Mouse (Mus musculus) limb, embryonic 14.5 days (tissue): Measurements from ENCODE around the gene Lgr5. TPM values are rescaled to one million over a fixed set of nuclear protein-coding genes. Genes with fewer than 3 reads are reported as not detected.
A peak's percentile ranks its signal among the peaks of the same experiment; 100 is the strongest.

Experiments used
- ATAC-seq: fragments of 200-750 bp; cut with Nextera tagmentation; 2 replicates; pipeline ENCODE4 v1.8.0; 2017; ENCODE audit warnings: low read depth, moderate number of reproducible peaks, moderate TSS enrichment; ENCODE audit not compliant: low FRiP score
- DNase-seq: peaks from one replicate; pipeline ENCODE4 v3.0.0-alpha.2; 2015; ENCODE audit warnings: low spot score
- H3K27ac ChIP-seq: fragments of 300-500 bp; sonication (generic); replicated peaks from 2 replicates; pipeline ENCODE4 v1.5.1; 2014; ENCODE audit warnings: low read depth, mild to moderate bottlenecking, low read length, moderate library complexity, mixed read lengths
- H3K27me3 ChIP-seq: fragments of 300-500 bp; sonication (generic); 2 replicates; pipeline ENCODE4 v1.6.1; 2014; ENCODE audit warnings: low read length, mixed read lengths; ENCODE audit not compliant: control insufficient read depth, insufficient read depth
- H3K36me3 ChIP-seq: fragments of 300-500 bp; sonication (generic); 2 replicates; pipeline ENCODE4 v1.6.1; 2014; ENCODE audit warnings: mild to moderate bottlenecking, low read length, moderate library complexity, mixed read lengths; ENCODE audit not compliant: control insufficient read depth, insufficient read depth
- H3K4me1 ChIP-seq: fragments of 300-500 bp; sonication (generic); 2 replicates; pipeline ENCODE4 v1.6.1; 2014; ENCODE audit warnings: antibody characterized with exemption, low read length, mixed read lengths; ENCODE audit not compliant: control insufficient read depth, insufficient read depth
- H3K4me2 ChIP-seq: fragments of 300-500 bp; sonication (generic); replicated peaks from 2 replicates; pipeline ENCODE4 v1.6.1; 2014; ENCODE audit warnings: low read depth, mild to moderate bottlenecking, low read length, moderate library complexity; ENCODE audit not compliant: severe bottlenecking
- H3K4me3 ChIP-seq: fragments of 300-500 bp; sonication (generic); replicated peaks from 2 replicates; pipeline ENCODE4 v1.5.1; 2014; ENCODE audit warnings: low read length
- H3K9ac ChIP-seq: fragments of 300-500 bp; sonication (generic); 2 replicates; pipeline ENCODE4 v1.6.1; 2014; ENCODE audit warnings: mild to moderate bottlenecking, low read depth, low read length, moderate library complexity; ENCODE audit not compliant: severe bottlenecking
- H3K9me3 ChIP-seq: fragments of 300-500 bp; sonication (generic); 2 replicates; pipeline ENCODE4 v1.6.1; 2016; ENCODE audit warnings: low read length; ENCODE audit not compliant: control insufficient read depth
- POLR2A ChIP-seq: fragments of 200-500 bp; IDR thresholded peaks from 2 replicates; pipeline ENCODE4 v1.8.0; 2012; ENCODE audit warnings: inconsistent platforms, mild to moderate bottlenecking, moderate library complexity, borderline replicate concordance; ENCODE audit not compliant: insufficient read depth, insufficient read length; ENCODE audit errors: extremely low read depth
- WGBS: fragments of 180-500 bp; shearing (Covaris S2); extraction: QIAGEN DNeasy Blood & Tissue Kit; methylation state at CpG from one replicate; pipeline ENCODE4 v1.1.7; 2014; 5-methylcytosine and 5-hydroxymethylcytosine counted together
- polyA plus RNA-seq, 2 experiments: library from polyadenylated mRNA; depleted of rRNA in 1 of 2; stranded (reverse) in 1 of 2; unstranded in 1 of 2; fragments of >200 nt; fragmentation: Nextera tagmentation in 1 of 2; extraction: Ambion mirVana in 1 of 2; gene quantifications; 2 replicates each; pipeline versions ENCODE4 v1.2.1 to v1.2.3; 2012 to 2014

Lgr5 gene
- polyA plus RNA-seq, 2 experiments: 9.6 to 12.2 TPM

- Histone ChIP-seq H3K4me3 (no peak overlapping the region), H3K9me3 (no peaks in the 10 kb centered on the region), H3K27ac (no peak overlapping the region), H3K4me1 (peaks cover 4% of the 10 kb centered on the region; the same call in 1 of the 2 replicates), H3K36me3 (no peaks in the 10 kb centered on the region), H3K4me2 (no peak overlapping the region), H3K9ac (no peak overlapping the region), H3K27me3 (peaks cover 29% of the 10 kb centered on the region)
- WGBS: 82% methylated on average over 9 of the region's 9 CpGs
- no peak for TF ChIP-seq POLR2A
- DNase-seq (no peak), ATAC-seq (no peak)
Observed at GRCm38 (mm10) chr10:115581971-115582370, 5.6 kb downstream of the Lgr5 start.

GRCm38 (mm10) chr10:115579494-115579893, 8.1 kb downstream of the Lgr5 start:
- Histone ChIP-seq H3K36me3 (no peaks in the 10 kb centered on the region), H3K27me3 (peaks cover 8% of the 10 kb centered on the region; the same call in 1 of the 2 replicates), H3K27ac (no peak overlapping the region), H3K9me3 (no peaks in the 10 kb centered on the region), H3K4me2 (no peak overlapping the region), H3K4me1 (0 out of 2 replicates have a peak, but pooled peaks cover 2% of the 10 kb centered on the region), H3K4me3 (no peak overlapping the region), H3K9ac (no peak overlapping the region)
- WGBS: 42% methylated on average over 7 of the region's 7 CpGs
- ATAC-seq (no peak), DNase-seq (peak; percentile 24)
- no peak for TF ChIP-seq POLR2A

- WGBS: 57% methylated on average over 7 of the region's 7 CpGs
- DNase-seq (no peak), ATAC-seq (no peak)
- TF ChIP-seq POLR2A: no peak
- Histone ChIP-seq H3K4me1 (0 out of 2 replicates have a peak, but pooled peaks cover 2% of the 10 kb centered on the region), H3K36me3 (no peaks in the 10 kb centered on the region), H3K27me3 (peaks cover 4% of the 10 kb centered on the region; the same call in 1 of the 2 replicates), H3K9ac (no peak overlapping the region), H3K9me3 (no peaks in the 10 kb centered on the region), H3K4me2 (no peak overlapping the region), H3K27ac (no peak overlapping the region), H3K4me3 (no peak overlapping the region)
Observed at GRCm38 (mm10) chr10:115579076-115579475, 8.5 kb downstream of the Lgr5 start.

GRCm38 (mm10) chr10:115571734-115572440, 15.7 kb downstream of the Lgr5 start:
- no peaks in the 10 kb centered on the region for H3K27me3 ChIP-seq
- no peak for TF ChIP-seq POLR2A
- no peaks in the 10 kb centered on the region for H3K36me3 ChIP-seq
- DNase-seq (no peak), ATAC-seq (no peak)
- no peak overlapping the region for H3K4me2 ChIP-seq
- no peak overlapping the region for H3K4me3 ChIP-seq
- no peak overlapping the region for H3K27ac ChIP-seq
- H3K4me1 ChIP-seq: peaks cover 2% of the 10 kb centered on the region; the same call in 1 of the 2 replicates
- WGBS: 53% methylated on average over 3 of the region's 3 CpGs
- H3K9ac ChIP-seq: no peak overlapping the region
- H3K9me3 ChIP-seq: no peaks in the 10 kb centered on the region

- H3K27me3 ChIP-seq: no peaks in the 10 kb centered on the region
- no peak for DNase-seq
- no peak overlapping the region for H3K9ac ChIP-seq
- TF ChIP-seq POLR2A: no peak
- no peak overlapping the region for H3K4me2 ChIP-seq
- H3K27ac ChIP-seq: no peak overlapping the region
- no peaks in the 10 kb centered on the region for H3K9me3 ChIP-seq
- 30% methylated on average over 6 of the region's 6 CpGs for WGBS
- peaks cover 2% of the 10 kb centered on the region; the same call in 1 of the 2 replicates for H3K4me1 ChIP-seq
- no peaks in the 10 kb centered on the region for H3K36me3 ChIP-seq
- ATAC-seq: no peak
- H3K4me3 ChIP-seq: no peak overlapping the region
Observed at GRCm38 (mm10) chr10:115571317-115571716, 16.3 kb downstream of the Lgr5 start.
